Mouse (Mus musculus): Measurements from ENCODE around the gene Prkag3. TPM values are rescaled to one million over a fixed set of nuclear protein-coding genes. Genes with fewer than 3 reads are reported as not detected.

Gene Prkag3
- polyA plus RNA-seq, 1 experiment: not detected

DNA sequence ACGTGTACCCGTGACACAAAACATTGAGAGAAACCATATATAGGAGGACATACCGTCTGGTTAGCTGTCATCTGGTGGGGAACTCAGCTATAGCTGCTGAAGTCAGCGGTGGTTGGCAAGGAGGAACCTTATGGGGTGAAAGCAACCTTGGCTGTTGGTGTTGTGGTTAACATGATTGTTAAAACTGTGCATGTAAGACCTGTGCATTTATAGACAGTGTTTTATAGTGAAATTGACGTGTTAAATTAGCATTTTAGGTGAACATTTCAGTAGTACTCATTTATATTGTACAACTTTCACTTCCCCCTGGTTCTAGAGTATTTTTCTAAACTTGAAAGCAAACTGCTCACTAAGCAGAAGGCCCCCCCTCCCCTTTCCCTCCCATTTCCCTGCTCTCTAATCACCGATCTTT, 46.9 kb downstream of the Prkag3 start:
- TF ChIP-seq POLR2A (IDR thresholded peaks at IDR 0.05; ENCODE audit: borderline replicate concordance, low read depth, low read length) (no peak), CTCF (IDR thresholded peaks at IDR 0.05; ENCODE audit: low read depth, low read length) (no peak)
- Histone ChIP-seq H3K4me1 (ENCODE audit: control insufficient read depth, insufficient read depth, low read length) (peaks cover 38% of the 10 kb centered on the region), H3K4me3 (ENCODE audit: insufficient read depth, low read length) (no peak overlapping the region), H3K27ac (ENCODE audit: insufficient read depth, low read depth, low read length) (peak overlapping the region; percentile 66)

DNA sequence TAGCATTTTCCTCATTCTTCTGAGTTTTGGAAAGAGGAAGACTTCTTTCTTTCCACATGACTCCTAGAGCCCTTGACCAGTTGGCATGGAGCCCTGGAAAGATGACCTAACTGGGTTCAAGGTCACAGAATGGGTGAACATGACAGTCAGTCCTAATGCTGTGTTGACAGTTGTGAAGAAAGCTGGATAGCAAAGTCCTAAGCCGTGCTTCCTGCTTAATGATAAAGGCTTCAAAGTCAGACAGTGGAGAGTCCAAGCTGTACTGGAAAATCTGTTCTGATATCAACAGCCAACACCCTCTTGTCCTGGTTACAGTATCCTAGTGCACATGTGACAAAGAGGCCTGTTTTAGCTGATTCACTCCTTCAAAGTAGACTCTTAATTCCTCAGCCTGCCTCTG, 50.2 kb downstream of the Prkag3 start:
- Histone ChIP-seq H3K27ac (ENCODE audit: insufficient read depth, low read depth, low read length) (peak overlapping the region; percentile 73), H3K4me3 (ENCODE audit: insufficient read depth, low read length) (no peak overlapping the region), H3K4me1 (ENCODE audit: control insufficient read depth, insufficient read depth, low read length) (peaks cover 38% of the 10 kb centered on the region)
- no peak for TF ChIP-seq POLR2A (IDR thresholded peaks at IDR 0.05; ENCODE audit: borderline replicate concordance, low read depth, low read length)
- TF ChIP-seq CTCF (IDR thresholded peaks at IDR 0.05; ENCODE audit: low read depth, low read length): no peak

DNA sequence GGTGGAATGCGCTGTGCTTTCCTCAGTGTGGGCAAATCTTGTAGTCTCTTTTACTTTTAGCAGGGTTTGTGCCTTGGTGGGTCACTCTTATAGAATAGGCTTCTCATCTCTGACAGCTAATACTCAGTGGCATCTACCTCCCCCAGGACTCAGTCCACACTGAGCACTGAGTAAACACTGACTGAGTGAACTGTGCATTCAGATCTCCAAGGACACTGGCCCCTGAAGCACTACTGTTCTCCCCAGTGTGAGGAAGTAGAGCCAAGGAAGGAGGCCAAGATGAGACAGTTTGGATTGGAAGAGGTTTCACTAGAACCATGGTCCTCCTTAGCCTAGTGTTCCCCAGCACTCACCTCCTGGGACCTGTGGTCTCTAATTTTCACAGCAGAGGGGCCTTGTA, 50.7 kb downstream of the Prkag3 start:
- Histone ChIP-seq H3K4me1 (ENCODE audit: control insufficient read depth, insufficient read depth, low read length) (peaks cover 38% of the 10 kb centered on the region), H3K4me3 (ENCODE audit: insufficient read depth, low read length) (no peak overlapping the region), H3K27ac (ENCODE audit: insufficient read depth, low read depth, low read length) (peak overlapping the region; percentile 73)
- TF ChIP-seq CTCF (IDR thresholded peaks at IDR 0.05; ENCODE audit: low read depth, low read length): no peak
- no peak for TF ChIP-seq POLR2A (IDR thresholded peaks at IDR 0.05; ENCODE audit: borderline replicate concordance, low read depth, low read length)

DNA sequence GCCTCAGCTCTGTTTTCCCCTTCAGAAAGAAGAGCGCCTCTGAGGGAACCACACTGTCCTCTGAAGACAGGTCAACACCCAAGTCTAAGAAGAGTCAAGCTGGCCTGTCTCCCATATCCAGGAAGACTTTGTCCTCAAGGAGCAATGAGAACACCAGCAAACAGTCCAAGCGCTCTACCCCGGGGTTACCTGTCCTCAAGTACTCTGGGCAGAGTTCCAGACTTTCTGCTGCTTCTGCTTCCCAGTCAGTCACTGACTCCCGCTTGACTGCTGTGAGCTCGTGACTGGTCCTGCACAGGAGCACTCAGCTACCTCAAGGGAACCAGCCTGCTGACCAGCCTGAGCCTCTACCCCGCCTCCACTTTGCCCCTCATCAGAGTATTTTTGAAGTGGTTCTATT, 51.6 kb downstream of the Prkag3 start:
- TF ChIP-seq CTCF (IDR thresholded peaks at IDR 0.05; ENCODE audit: low read depth, low read length) (no peak), POLR2A (IDR thresholded peaks at IDR 0.05; ENCODE audit: borderline replicate concordance, low read depth, low read length) (no peak)

DNA sequence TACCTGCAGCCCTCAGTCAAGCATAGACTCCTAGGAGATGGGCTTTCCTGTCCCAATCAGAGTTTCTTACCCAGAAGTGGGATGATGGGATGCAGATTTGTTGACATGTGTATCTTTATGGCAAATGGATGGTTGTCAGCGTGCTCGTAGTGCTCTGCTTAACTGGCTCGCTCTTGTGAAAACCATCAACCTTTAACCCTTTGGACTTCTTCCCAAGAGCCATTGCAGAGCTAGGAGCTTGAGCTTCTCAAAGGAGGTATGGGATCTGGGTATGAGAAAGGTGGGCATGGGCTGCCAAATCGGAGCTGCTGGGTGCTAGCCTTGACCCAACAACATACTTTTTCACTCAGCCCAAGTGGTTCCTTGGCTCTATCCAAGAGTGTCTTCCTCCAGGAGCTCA, 53.2 kb downstream of the Prkag3 start:
- peaks cover 22% of the 10 kb centered on the region for H3K4me1 ChIP-seq (ENCODE audit: control insufficient read depth, insufficient read depth, low read length)
- TF ChIP-seq POLR2A (IDR thresholded peaks at IDR 0.05; ENCODE audit: borderline replicate concordance, low read depth, low read length) (no peak), CTCF (IDR thresholded peaks at IDR 0.05; ENCODE audit: low read depth, low read length) (no peak)

More for the DNA sequence above, 51.6 kb downstream of the Prkag3 start:
- no peak overlapping the region for H3K4me3 ChIP-seq (ENCODE audit: insufficient read depth, low read length)
- no peak overlapping the region for H3K27ac ChIP-seq (ENCODE audit: insufficient read depth, low read depth, low read length)
- H3K4me1 ChIP-seq (ENCODE audit: control insufficient read depth, insufficient read depth, low read length): peaks cover 32% of the 10 kb centered on the region

DNA sequence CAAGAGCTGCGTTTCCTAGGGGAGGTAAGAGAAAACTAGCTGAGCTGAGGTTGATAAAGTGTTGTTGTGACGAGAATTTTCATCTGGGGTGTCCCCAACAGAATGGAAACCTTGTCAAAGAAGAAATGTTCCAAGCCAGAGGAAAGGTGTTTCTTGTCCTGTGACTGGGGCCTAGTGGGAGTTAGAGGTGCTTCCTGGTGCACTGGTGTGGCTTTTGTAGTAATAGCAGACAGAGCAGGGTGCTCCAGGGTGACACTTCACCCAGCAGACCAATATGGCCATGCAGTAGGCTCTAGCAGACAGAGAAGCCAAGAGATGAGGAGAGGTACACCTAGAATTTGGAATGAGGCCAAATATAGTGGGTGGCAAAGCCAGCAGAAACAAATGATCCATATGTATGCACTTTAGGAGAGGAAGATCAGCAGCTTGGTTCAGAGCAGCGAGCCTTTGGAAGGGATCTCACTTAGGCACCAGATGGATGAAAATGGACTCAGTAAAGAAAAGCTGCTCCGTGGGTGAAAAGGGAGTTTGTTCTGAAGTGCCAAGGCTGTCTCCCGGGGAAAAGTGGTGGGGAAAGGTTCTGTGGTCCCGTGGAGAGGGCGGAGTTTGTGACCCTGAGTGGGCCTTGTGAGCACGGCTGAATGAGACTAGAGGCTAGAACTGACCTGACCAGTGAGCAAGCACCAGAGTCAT, 55.0 kb downstream of the Prkag3 start:
- no peak for TF ChIP-seq CTCF (IDR thresholded peaks at IDR 0.05; ENCODE audit: low read depth, low read length)
- TF ChIP-seq POLR2A (IDR thresholded peaks at IDR 0.05; ENCODE audit: borderline replicate concordance, low read depth, low read length): no peak
- H3K4me3 ChIP-seq (ENCODE audit: insufficient read depth, low read length): no peak overlapping the region
- peaks cover 15% of the 10 kb centered on the region for H3K4me1 ChIP-seq (ENCODE audit: control insufficient read depth, insufficient read depth, low read length)
- no peak overlapping the region for H3K27ac ChIP-seq (ENCODE audit: insufficient read depth, low read depth, low read length)

More for the DNA sequence above, 53.2 kb downstream of the Prkag3 start:
- no peak overlapping the region for H3K4me3 ChIP-seq (ENCODE audit: insufficient read depth, low read length)
- no peak overlapping the region for H3K27ac ChIP-seq (ENCODE audit: insufficient read depth, low read depth, low read length)

Other genes with a start within 250 kb of the Prkag3 start
- gene Cnot9, start 243.2 kb downstream of the Prkag3 start, polyA plus RNA-seq (2012; ENCODE audit: insufficient read depth, insufficient read length, missing spikeins): 27.2 and 30.0 TPM in 2 replicates
- not detected in 2 replicates for gene Plcd4, start 206.3 kb downstream of the Prkag3 start, polyA plus RNA-seq (2012; ENCODE audit: insufficient read depth, insufficient read length, missing spikeins)
- 8.8 and 9.0 TPM in 2 replicates for gene Usp37, start 204.9 kb downstream of the Prkag3 start, polyA plus RNA-seq (2012; ENCODE audit: insufficient read depth, insufficient read length, missing spikeins)
- gene Zfp142, start 161.0 kb downstream of the Prkag3 start, polyA plus RNA-seq (2012; ENCODE audit: insufficient read depth, insufficient read length, missing spikeins): 7.2 and 8.7 TPM in 2 replicates
- 9.8 and 10.3 TPM in 2 replicates for gene Bcs1l, start 160.9 kb downstream of the Prkag3 start, polyA plus RNA-seq (2012; ENCODE audit: insufficient read depth, insufficient read length, missing spikeins)
- 39.0 and 51.0 TPM in 2 replicates for gene Rnf25, start 147.8 kb downstream of the Prkag3 start, polyA plus RNA-seq (2012; ENCODE audit: insufficient read depth, insufficient read length, missing spikeins)
- 2.8 and 3.0 TPM in 2 replicates for gene Stk36, start 147.8 kb downstream of the Prkag3 start, polyA plus RNA-seq (2012; ENCODE audit: insufficient read depth, insufficient read length, missing spikeins)
- 15.3 and 22.1 TPM in 2 replicates for gene Ttll4, start 87.5 kb downstream of the Prkag3 start, polyA plus RNA-seq (2012; ENCODE audit: insufficient read depth, insufficient read length, missing spikeins)
- gene Cyp27a1, start 35.6 kb downstream of the Prkag3 start, polyA plus RNA-seq (2012; ENCODE audit: insufficient read depth, insufficient read length, missing spikeins): 165 and 189 TPM in 2 replicates
- 0.62 and 1.0 TPM in 2 replicates for gene Wnt6, start 22.7 kb upstream of the Prkag3 start, polyA plus RNA-seq (2012; ENCODE audit: insufficient read depth, insufficient read length, missing spikeins)
- not detected in 2 replicates for gene Wnt10a, start 42.3 kb upstream of the Prkag3 start, polyA plus RNA-seq (2012; ENCODE audit: insufficient read depth, insufficient read length, missing spikeins)
- not detected in 2 replicates for gene Cdk5r2, start 105.7 kb upstream of the Prkag3 start, polyA plus RNA-seq (2012; ENCODE audit: insufficient read depth, insufficient read length, missing spikeins)
- gene Fev, start 136.2 kb upstream of the Prkag3 start, polyA plus RNA-seq (2012; ENCODE audit: insufficient read depth, insufficient read length, missing spikeins): not detected in 2 replicates
- not detected in 2 replicates for gene Cryba2, start 143.9 kb upstream of the Prkag3 start, polyA plus RNA-seq (2012; ENCODE audit: insufficient read depth, insufficient read length, missing spikeins)
- not detected in 2 replicates for gene Cfap65, start 186.4 kb upstream of the Prkag3 start, polyA plus RNA-seq (2012; ENCODE audit: insufficient read depth, insufficient read length, missing spikeins)
- gene Ihh, start 202.5 kb upstream of the Prkag3 start, polyA plus RNA-seq (2012; ENCODE audit: insufficient read depth, insufficient read length, missing spikeins): 0.32 and 0.38 TPM in 2 replicates

All from bone marrow macrophage, adult 2 months (primary cell).